Mouse (Mus musculus): ENCODE measurements at regions not wholly inside any gene's neighbourhood (a gene's known extent, or its start where the extent isn't known, plus 50 kb on each side); places are given as distances from the start of the nearest gene placed in this dataset.

DNA sequence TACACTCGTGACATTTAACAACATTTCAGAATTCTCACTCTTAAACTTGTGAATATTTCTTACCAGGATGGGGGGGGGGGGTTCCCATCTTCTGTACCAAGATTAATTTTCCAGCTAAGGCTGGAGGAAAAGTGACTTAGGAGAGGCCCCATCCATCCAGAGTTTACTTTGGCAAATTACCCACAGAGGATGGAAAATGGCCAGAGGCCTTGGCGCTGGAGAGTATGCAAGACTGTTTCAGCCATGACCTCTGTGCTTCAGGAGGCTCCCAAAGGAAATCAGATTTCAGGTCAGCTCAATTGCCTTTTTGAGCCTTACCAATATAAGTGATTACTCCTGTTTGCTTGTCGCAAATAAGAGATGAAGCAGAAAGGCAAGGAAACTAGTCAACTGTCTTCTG is 143.4 kb upstream of the F930015N05Rik start:
- POLR2A ChIA-PET = interaction anchor here (0.6 to 1.2 kb wide), 2 partner anchors 21 to 101 kb away, joined by 3 read pairs; no protein-coding TSS in a partner anchor
- ATAC-seq (no peak), DNase-seq (ENCODE audit: low read depth, low spot score) (no peak)
- H3K27me3 ChIP-seq = no peaks in the 10 kb centered on the region
- TF ChIP-seq CTCF (IDR thresholded peaks at IDR 0.05) = no peak
- CTCF ChIA-PET = interaction anchor here (1.4 kb wide), 1 partner anchor 25 kb away, joined by 4 read pairs; no protein-coding TSS in a partner anchor
- in situ Hi-C loops (cut with MboI; ENCODE audit: low pct_unique_long_range_greater_than_20kb) = no loop called here

DNA sequence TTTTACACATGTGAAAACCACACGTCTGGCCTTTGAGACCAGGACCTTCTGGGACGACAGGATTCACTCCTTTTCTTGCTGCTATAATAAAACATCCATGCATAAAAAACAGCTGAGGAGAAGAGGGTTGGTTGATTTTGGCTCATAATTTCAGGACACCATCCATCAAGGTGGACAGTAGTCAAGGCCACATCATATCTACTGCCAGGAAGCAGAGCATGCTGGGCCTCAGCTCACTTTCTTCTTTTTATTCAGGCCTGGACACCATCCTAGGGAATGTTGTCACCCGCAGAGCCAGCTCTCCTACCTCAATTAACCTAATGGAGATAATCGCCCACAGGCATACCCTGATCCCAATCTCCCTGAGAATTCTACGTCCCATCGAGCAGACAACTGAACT is 149.6 kb upstream of the F930015N05Rik start:
- ATAC-seq (no peak), DNase-seq (ENCODE audit: low read depth, low spot score) (no peak)
- no peak for TF ChIP-seq CTCF (IDR thresholded peaks at IDR 0.05)
- CTCF ChIA-PET = interaction anchor here (1.5 to 1.8 kb wide), 2 partner anchors 8 to 14 kb away, joined by 3 to 7 read pairs; no protein-coding TSS in a partner anchor
- POLR2A ChIA-PET = no interaction called here
- H3K27me3 ChIP-seq = no peaks in the 10 kb centered on the region
- in situ Hi-C loops (cut with MboI; ENCODE audit: low pct_unique_long_range_greater_than_20kb) = no loop called here

DNA sequence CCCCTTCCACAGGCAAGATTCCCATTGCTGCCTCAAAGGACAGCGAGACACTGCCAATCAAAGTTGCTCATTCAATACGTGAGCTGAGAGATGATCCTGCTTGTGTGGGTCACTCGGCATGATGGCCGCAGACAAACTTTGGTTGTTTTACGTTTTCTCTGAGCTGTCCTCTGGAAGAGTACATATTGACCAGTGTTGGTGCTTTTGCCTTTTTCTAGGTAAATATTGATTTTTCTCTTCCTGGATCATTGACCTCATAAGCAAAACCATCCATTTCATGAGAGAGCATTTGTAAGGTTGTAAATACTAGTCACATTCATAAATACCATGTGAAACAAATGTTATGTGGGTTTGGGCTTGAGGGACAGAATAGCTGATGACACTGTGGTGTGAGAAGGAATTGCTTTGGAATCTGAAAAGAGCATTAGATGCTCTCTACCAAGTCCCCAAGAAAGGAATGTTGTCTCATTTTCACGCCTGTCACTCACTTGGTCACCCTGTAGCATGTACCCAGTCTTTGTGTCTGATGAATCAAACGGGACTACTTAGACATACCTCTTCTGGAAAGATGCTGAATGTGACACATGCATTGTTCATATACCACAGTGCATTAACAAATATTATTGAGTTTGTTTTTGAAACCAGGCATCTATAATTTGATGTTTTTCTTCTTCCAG is 150.7 kb upstream of the F930015N05Rik start:
- no peak for TF ChIP-seq CTCF (IDR thresholded peaks at IDR 0.05)
- ChIA-PET POLR2A (no interaction called here), CTCF (interaction anchor here (0.9 to 1.5 kb wide), 2 partner anchors 10 to 12 kb away, joined by 3 read pairs; no protein-coding TSS in a partner anchor)
- ATAC-seq (no peak), DNase-seq (ENCODE audit: low read depth, low spot score) (no peak)
- no peaks in the 10 kb centered on the region for H3K27me3 ChIP-seq
- in situ Hi-C loops (cut with MboI; ENCODE audit: low pct_unique_long_range_greater_than_20kb) = no loop called here

DNA sequence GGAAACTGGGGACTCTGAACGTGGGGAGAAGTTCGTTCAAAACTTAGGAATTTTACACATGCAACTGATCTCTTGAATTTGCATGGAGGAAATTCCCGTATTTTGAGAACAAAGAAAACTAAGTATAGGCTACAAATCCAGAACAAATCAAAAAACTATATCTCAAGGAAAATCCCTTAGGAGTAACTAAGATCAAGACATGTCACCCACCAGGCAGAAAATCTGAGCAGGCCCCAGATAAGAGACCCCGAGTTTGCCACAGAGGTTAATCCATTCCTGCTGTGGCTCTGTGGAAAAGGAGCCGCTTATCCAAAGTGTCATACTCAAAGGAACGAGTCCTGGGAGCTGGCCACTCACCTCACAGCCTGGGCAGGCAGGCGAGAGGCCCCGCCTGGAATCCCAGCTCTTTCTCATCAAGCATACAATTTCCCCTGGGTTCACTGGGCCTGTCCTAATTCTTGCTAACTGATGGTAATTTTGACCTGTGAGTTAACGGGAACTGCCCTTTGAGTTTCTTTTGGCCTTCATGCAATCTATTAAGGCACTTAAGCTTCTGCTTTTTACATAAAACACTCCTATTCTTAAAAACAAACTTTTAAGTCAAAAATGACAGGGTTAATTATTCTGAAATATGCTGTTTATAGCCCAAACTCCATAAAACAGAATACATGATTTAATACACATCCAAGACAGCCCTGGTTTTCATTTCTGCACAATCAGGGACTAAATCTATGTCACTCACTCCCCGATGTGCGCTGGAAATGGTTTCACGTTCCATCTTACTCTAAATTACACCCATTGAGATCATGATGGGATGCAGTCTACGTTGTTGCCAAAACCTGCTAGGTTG is 151.5 kb upstream of the F930015N05Rik start:
- ChIA-PET POLR2A (interaction anchor here (0.6 kb wide), 2 partner anchors 104 to 593 kb away, joined by 3 read pairs; no protein-coding TSS in a partner anchor), CTCF (interaction anchor here (0.9 to 1.5 kb wide), 2 partner anchors 11 kb away, joined by 3 read pairs; no protein-coding TSS in a partner anchor)
- in situ Hi-C loops (cut with MboI; ENCODE audit: low pct_unique_long_range_greater_than_20kb) = no loop called here
- DNase-seq (ENCODE audit: low read depth, low spot score) = no peak
- TF ChIP-seq CTCF (IDR thresholded peaks at IDR 0.05) = no peak
- no peak for ATAC-seq
- no peaks in the 10 kb centered on the region for H3K27me3 ChIP-seq

DNA sequence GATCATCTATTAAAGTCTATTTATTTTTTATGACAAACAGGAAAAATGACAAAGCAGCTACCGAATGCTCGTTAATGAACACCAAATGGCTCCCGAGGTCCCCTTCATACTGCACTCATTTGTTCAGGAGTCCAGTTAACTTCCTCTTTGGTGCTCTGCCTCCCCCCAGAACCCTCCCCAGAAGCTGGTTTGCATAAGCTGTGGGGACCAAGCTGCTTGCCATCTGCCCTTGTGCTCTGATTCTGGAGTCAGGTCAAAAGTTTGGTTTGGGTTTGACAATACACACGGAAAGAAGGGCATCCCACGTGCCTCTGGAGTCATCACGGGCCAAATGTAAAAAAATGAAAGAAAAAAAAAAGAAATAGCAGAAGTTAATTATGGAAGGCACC is 152.1 kb upstream of the F930015N05Rik start:
- DNase-seq (ENCODE audit: low read depth, low spot score) = no peak
- H3K27me3 ChIP-seq = no peaks in the 10 kb centered on the region
- in situ Hi-C loops (cut with MboI; ENCODE audit: low pct_unique_long_range_greater_than_20kb) = no loop called here
- TF ChIP-seq CTCF (IDR thresholded peaks at IDR 0.05) = no peak
- no peak for ATAC-seq
- POLR2A ChIA-PET = interaction anchor here (0.6 kb wide), 2 partner anchors 104 to 593 kb away, joined by 3 read pairs; no protein-coding TSS in a partner anchor
- CTCF ChIA-PET = interaction anchor here (1.5 kb wide), 1 partner anchor 11 kb away, joined by 3 read pairs; no protein-coding TSS in a partner anchor

DNA sequence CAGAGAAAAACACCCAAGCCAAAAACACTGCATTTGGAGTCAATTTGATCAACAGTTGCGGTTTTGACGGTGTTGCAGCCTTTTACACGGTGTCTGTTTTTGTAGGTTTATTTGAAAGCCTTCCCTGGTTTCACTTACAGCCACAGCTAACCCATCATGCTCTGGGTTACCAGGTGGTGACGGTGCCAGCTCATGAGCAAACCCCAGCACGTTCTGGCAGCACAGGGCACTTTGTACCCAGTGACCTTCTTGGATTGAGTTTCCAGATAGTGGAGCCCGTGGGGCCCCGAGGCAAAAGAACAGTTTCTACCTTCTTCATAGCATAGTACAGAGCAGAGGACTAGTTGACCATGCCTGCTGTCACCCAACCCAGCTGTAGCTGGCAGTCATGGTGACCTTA is 152.6 kb upstream of the F930015N05Rik start:
- H3K27me3 ChIP-seq = no peaks in the 10 kb centered on the region
- ATAC-seq (no peak), DNase-seq (ENCODE audit: low read depth, low spot score) (no peak)
- ChIA-PET POLR2A (no interaction called here), CTCF (no interaction called here)
- in situ Hi-C loops (cut with MboI; ENCODE audit: low pct_unique_long_range_greater_than_20kb) = no loop called here
- no peak for TF ChIP-seq CTCF (IDR thresholded peaks at IDR 0.05)

DNA sequence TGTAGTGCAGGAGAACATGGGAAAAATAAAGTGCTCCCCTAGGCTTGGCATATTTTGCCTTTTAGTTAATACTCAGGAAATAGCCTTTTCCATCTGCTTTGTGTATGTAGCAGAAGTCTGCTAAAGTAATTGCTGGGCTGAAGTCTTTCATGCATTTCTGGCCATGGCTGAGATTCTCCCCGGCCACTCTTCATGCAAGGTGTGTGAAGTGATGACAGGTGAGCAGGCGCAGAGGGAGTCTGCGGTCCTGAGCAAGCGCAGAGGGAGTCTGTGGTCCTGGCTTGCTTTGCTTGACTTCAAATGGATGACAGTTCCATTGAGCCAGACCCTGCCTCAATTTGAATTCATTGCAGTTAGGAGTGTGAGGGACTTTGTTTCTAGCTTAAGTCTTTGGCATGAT is 153.6 kb upstream of the F930015N05Rik start:
- DNase-seq (ENCODE audit: low read depth, low spot score) (no peak), ATAC-seq (no peak)
- in situ Hi-C loops (cut with MboI; ENCODE audit: low pct_unique_long_range_greater_than_20kb) = no loop called here
- POLR2A ChIA-PET = no interaction called here
- H3K27me3 ChIP-seq = no peaks in the 10 kb centered on the region
- no peak for TF ChIP-seq CTCF (IDR thresholded peaks at IDR 0.05)
- CTCF ChIA-PET = no interaction called here

DNA sequence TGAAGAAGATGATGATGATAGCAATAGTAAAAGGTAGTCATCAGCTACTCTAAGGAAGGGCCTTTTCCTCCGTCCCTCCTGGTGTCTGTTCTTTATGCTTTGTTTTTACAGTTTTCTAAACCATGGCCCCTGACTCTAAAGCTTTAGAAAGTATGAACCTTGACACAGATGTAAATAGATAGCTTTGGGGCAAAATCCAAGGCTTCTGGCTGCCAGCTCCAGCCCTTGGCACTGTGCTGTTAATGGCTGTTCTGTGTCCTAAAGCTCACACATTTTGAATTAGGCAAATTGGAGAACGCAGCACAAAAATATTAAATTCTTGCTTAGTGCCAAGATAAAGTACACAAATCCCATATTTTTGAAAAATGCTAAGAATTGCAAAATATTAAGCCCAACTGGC is 155.8 kb upstream of the F930015N05Rik start:
- ChIA-PET CTCF (no interaction called here), POLR2A (no interaction called here)
- ATAC-seq = no peak
- in situ Hi-C loops (cut with MboI; ENCODE audit: low pct_unique_long_range_greater_than_20kb) = no loop called here
- no peak for DNase-seq (ENCODE audit: low read depth, low spot score)
- no peaks in the 10 kb centered on the region for H3K27me3 ChIP-seq
- no peak for TF ChIP-seq CTCF (IDR thresholded peaks at IDR 0.05)

DNA sequence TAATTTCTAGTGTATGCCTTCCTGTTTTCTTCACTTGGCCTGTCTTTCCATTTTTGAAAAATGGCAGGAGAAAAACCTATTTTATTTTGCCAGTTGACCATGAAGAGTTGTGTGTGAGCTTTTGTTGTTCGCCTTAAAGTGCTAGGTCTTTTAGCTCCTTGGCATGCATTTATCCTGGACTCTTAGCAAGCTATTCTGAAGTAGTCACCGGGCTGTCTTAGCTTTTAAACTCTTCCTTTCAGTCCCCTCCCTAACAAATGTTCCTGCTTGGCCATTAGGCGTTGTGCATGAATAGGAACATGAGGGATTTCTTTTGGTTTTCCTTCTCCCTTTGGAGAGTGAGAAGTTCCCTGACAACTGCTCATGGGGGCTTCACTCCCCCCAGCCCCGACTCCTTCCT is 160.9 kb upstream of the F930015N05Rik start:
- POLR2A ChIA-PET = interaction anchor here (0.7 kb wide), 1 partner anchor 452 kb away, joined by 3 read pairs; no protein-coding TSS in a partner anchor
- TF ChIP-seq CTCF (IDR thresholded peaks at IDR 0.05) = no peak
- ATAC-seq (no peak), DNase-seq (ENCODE audit: low read depth, low spot score) (no peak)
- no peaks in the 10 kb centered on the region for H3K27me3 ChIP-seq
- CTCF ChIA-PET = interaction anchor here (1.0 kb wide), 2 partner anchors 38 to 41 kb away, joined by 3 read pairs; no protein-coding TSS in a partner anchor
- in situ Hi-C loops (cut with MboI; ENCODE audit: low pct_unique_long_range_greater_than_20kb) = no loop called here

DNA sequence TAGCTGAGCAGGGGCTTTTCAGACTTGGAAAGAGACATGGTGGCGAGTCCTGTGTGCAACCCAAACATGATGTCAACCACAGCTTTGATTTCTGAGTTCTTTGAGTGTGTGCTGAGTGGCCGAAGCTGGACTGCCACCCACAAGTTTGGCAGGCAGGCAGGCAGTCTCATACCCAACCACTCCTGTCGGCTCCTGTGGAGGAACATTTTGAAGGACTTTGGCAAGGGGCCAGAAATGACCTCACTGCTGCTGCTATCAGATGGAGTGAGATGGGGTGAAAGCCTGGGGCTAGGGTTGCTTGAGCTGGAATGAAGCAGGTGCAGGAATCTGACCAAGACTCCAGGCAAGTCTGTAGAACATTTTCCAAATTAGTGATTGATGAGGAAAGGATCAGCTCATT is 162.7 kb upstream of the F930015N05Rik start:
- CTCF ChIA-PET = interaction anchor here (1.3 to 2.3 kb wide), 2 partner anchors 11 to 14 kb away, joined by 3 to 7 read pairs; no protein-coding TSS in a partner anchor
- in situ Hi-C loops (cut with MboI; ENCODE audit: low pct_unique_long_range_greater_than_20kb) = no loop called here
- no peak for TF ChIP-seq CTCF (IDR thresholded peaks at IDR 0.05)
- DNase-seq (ENCODE audit: low read depth, low spot score) = peak; percentile 49
- H3K27me3 ChIP-seq = no peaks in the 10 kb centered on the region
- POLR2A ChIA-PET = no interaction called here
- peak; percentile 78 for ATAC-seq

All from Patski (cell line).